Mouse (Mus musculus) forebrain, postnatal 0 days (tissue): Measurements from ENCODE around the gene Ttc9. TPM values are rescaled to one million over a fixed set of nuclear protein-coding genes. Genes with fewer than 3 reads are reported as not detected.

Experiments used
- ATAC-seq: fragments of 200-750 bp; cut with Nextera tagmentation; 2 replicates; pipeline ENCODE4 v1.8.0; 2017; ENCODE audit warnings: mild to moderate bottlenecking, moderate library complexity
- DNase-seq: peaks from one replicate; pipeline ENCODE4 v3.0.0-alpha.2; 2015
- H3K27ac ChIP-seq: fragments of 300-500 bp; sonication (generic); 2 replicates; pipeline ENCODE4 v1.5.1; 2014; ENCODE audit warnings: low read depth, mild to moderate bottlenecking, antibody characterized with exemption, low read length, moderate library complexity, mixed read lengths
- H3K27me3 ChIP-seq: fragments of 300-500 bp; sonication (generic); 2 replicates; pipeline ENCODE4 v1.6.1; 2014; ENCODE audit warnings: mild to moderate bottlenecking, low read length, mixed read lengths; ENCODE audit not compliant: insufficient read depth
- H3K36me3 ChIP-seq: fragments of 300-500 bp; sonication (generic); 2 replicates; pipeline ENCODE4 v1.6.1; 2014; ENCODE audit warnings: mild to moderate bottlenecking, moderate library complexity; ENCODE audit not compliant: insufficient read depth
- H3K4me1 ChIP-seq: fragments of 300-500 bp; sonication (generic); 2 replicates; pipeline ENCODE4 v1.6.1; 2014; ENCODE audit warnings: antibody characterized with exemption; ENCODE audit not compliant: insufficient read depth
- H3K4me2 ChIP-seq: fragments of 300-500 bp; sonication (generic); 2 replicates; pipeline ENCODE4 v1.6.1; 2014; ENCODE audit warnings: low read depth, mild to moderate bottlenecking, moderate library complexity
- H3K4me3 ChIP-seq: fragments of 300-500 bp; sonication (generic); 2 replicates; pipeline ENCODE4 v1.5.1; 2014; ENCODE audit warnings: low read depth, low read length, mixed read lengths
- H3K9ac ChIP-seq: fragments of 300-500 bp; sonication (generic); 2 replicates; pipeline ENCODE4 v1.6.1; 2014; ENCODE audit warnings: mild to moderate bottlenecking
- H3K9me3 ChIP-seq: fragments of 300-500 bp; sonication (generic); 2 replicates; pipeline ENCODE4 v1.6.1; 2016; ENCODE audit warnings: low read length
- CTCF ChIP-seq: sonication (generic); IDR thresholded peaks from 2 replicates; pipeline ENCODE4 v1.5.1; 2016; ENCODE audit warnings: antibody characterized with exemption, control low read depth, low read depth
- WGBS: fragments of 180-500 bp; shearing (Covaris S2); extraction: QIAGEN DNeasy Blood & Tissue Kit; methylation state at CpG from one replicate; pipeline ENCODE4 v1.1.7; 2014; 5-methylcytosine and 5-hydroxymethylcytosine counted together
- polyA plus RNA-seq: library from polyadenylated mRNA; unstranded; fragments of >200 nt; fragmentation: Nextera tagmentation; extraction: Ambion mirVana; gene quantifications from 2 replicates; pipeline ENCODE4 v1.2.1, GENCODE M21; 2015
- total RNA-seq: library from RNA; depleted of rRNA; stranded (reverse); fragments of >200 nt; gene quantifications from 2 replicates; pipeline ENCODE4 v1.2.3, GENCODE M21; 2014; rRNA removed

Gene Ttc9
- total and polyA plus RNA-seq, 2 experiments from 2014 or later, result 19.5 to 54.6 TPM

- no peak overlapping the region for H3K4me3 ChIP-seq
- no peak for TF ChIP-seq CTCF
- no peak overlapping the region for H3K9ac ChIP-seq
- H3K27me3 ChIP-seq, result no peaks in the 10 kb centered on the region
- no peak overlapping the region for H3K4me2 ChIP-seq
- H3K36me3 ChIP-seq, result no peaks in the 10 kb centered on the region
- H3K27ac ChIP-seq, result no peak overlapping the region
- DNase-seq (no peak), ATAC-seq (no peak)
- no peaks in the 10 kb centered on the region for H3K4me1 ChIP-seq
- H3K9me3 ChIP-seq, result no peaks in the 10 kb centered on the region
- WGBS, result 90% methylated on average over 15 of the region's 15 CpGs
These were observed 59.1 kb downstream of the Ttc9 start for GRCm38 (mm10) chr12:81690111-81690510.

- H3K9ac ChIP-seq, result no peak overlapping the region
- 79% methylated on average over 7 of the region's 7 CpGs for WGBS
- TF ChIP-seq CTCF, result no peak
- H3K4me3 ChIP-seq, result no peak overlapping the region
- no peak overlapping the region for H3K4me2 ChIP-seq
- DNase-seq (no peak), ATAC-seq (no peak)
- no peaks in the 10 kb centered on the region for H3K4me1 ChIP-seq
- no peaks in the 10 kb centered on the region for H3K36me3 ChIP-seq
- no peaks in the 10 kb centered on the region for H3K27me3 ChIP-seq
- H3K27ac ChIP-seq, result no peak overlapping the region
- no peaks in the 10 kb centered on the region for H3K9me3 ChIP-seq
These were observed 59.7 kb downstream of the Ttc9 start for GRCm38 (mm10) chr12:81690751-81691150.

DNA sequence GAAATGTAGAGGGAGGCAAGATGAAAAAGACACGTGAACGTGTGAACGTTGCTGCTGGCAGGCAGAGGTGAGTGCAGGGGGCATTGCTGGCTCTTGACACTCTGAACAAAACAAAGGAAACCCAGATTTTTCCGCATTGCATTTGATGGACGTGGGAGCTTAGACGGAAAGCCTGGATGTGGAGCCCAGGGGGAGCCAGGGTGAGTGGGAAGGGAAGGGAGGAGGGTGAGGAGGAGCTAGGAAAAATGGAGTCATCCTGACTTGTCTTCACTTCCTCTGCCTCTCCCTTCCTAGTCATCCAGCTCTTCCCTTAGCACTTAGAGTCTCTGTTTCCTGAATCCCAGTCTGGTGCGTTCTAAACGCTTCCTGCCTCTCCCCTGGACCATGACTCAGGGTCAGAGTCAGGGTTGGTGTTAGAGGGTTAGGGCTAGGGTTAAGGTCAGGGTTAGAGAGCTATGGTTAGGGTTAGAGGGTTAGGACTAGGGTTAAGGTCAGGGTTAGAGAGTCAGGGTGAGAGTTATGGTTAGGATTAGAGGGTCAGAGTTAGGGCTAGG lies 60.2 kb downstream of the Ttc9 start:
- no peak for TF ChIP-seq CTCF
- Histone ChIP-seq H3K36me3 (no peaks in the 10 kb centered on the region), H3K27ac (no peak overlapping the region), H3K4me1 (no peaks in the 10 kb centered on the region), H3K9ac (no peak overlapping the region), H3K9me3 (no peaks in the 10 kb centered on the region), H3K4me3 (no peak overlapping the region), H3K27me3 (no peaks in the 10 kb centered on the region), H3K4me2 (no peak overlapping the region)
- no peak for DNase-seq
- WGBS, result 35% methylated on average over 8 of the region's 8 CpGs
- ATAC-seq, result no peak

GRCm38 (mm10) chr12:81698011-81698410 lies 67.0 kb downstream of the Ttc9 start:
- Histone ChIP-seq H3K4me1 (no peaks in the 10 kb centered on the region), H3K36me3 (no peaks in the 10 kb centered on the region), H3K4me3 (no peak overlapping the region), H3K27me3 (no peaks in the 10 kb centered on the region), H3K27ac (no peak overlapping the region), H3K9me3 (no peaks in the 10 kb centered on the region), H3K4me2 (no peak overlapping the region), H3K9ac (no peak overlapping the region)
- ATAC-seq, result no peak
- 44% methylated on average over 4 of the region's 4 CpGs for WGBS
- no peak for DNase-seq
- no peak for TF ChIP-seq CTCF

DNA sequence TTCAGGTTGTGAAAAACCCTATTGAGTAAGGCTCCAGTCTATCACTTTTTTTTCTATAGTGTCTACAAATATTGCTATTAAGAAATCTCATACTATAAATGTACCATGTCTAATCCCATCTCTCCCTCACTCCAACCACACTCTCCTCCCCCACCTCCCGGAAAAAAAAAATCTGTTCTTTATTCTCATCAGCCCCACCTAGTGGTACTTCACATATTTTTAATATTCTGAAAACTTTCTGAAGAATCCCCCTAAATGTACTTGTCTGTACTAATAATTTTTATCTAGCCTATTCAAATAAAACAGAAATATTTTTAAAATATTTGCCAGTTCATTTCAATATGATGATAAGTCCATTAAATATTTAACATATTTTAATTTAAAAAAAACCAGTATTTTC lies 71.9 kb downstream of the Ttc9 start:
- no peak overlapping the region for H3K27ac ChIP-seq
- peak; percentile 61 for DNase-seq
- WGBS, result 0% methylated on average over 1 of the region's 1 CpGs
- no peaks in the 10 kb centered on the region for H3K36me3 ChIP-seq
- H3K27me3 ChIP-seq, result no peaks in the 10 kb centered on the region
- H3K4me1 ChIP-seq, result no peaks in the 10 kb centered on the region
- TF ChIP-seq CTCF, result peak; percentile 57
- no peak overlapping the region for H3K4me2 ChIP-seq
- H3K9ac ChIP-seq, result no peak overlapping the region
- H3K4me3 ChIP-seq, result no peak overlapping the region
- H3K9me3 ChIP-seq, result 0 out of 2 replicates have a peak, but pooled peaks cover 3% of the 10 kb centered on the region
- ATAC-seq, result no peak

GRCm38 (mm10) chr12:81712618-81713017 lies 81.6 kb downstream of the Ttc9 start:
- no peaks in the 10 kb centered on the region for H3K4me1 ChIP-seq
- 0 out of 2 replicates have a peak, but pooled peaks cover 5% of the 10 kb centered on the region for H3K9me3 ChIP-seq
- TF ChIP-seq CTCF, result no peak
- H3K4me2 ChIP-seq, result no peak overlapping the region
- WGBS, result 90% methylated on average over 4 of the region's 4 CpGs
- no peak overlapping the region for H3K27ac ChIP-seq
- no peak for ATAC-seq
- no peak for DNase-seq
- H3K9ac ChIP-seq, result no peak overlapping the region
- H3K27me3 ChIP-seq, result no peaks in the 10 kb centered on the region
- no peaks in the 10 kb centered on the region for H3K36me3 ChIP-seq
- H3K4me3 ChIP-seq, result no peak overlapping the region

Other genes with a start within 250 kb of the Ttc9 start
- 1.2 and 1.5 TPM in 2 replicates for gene Adam4, start 209.3 kb upstream of the Ttc9 start, total RNA-seq
- 0.10 and 0.13 TPM in 2 replicates for gene Adam4, start 209.3 kb upstream of the Ttc9 start, polyA plus RNA-seq
- 61.3 and 71.2 TPM in 2 replicates for gene Cox16, start 146.1 kb upstream of the Ttc9 start, total RNA-seq
- 126 and 149 TPM in 2 replicates for gene Cox16, start 146.1 kb upstream of the Ttc9 start, polyA plus RNA-seq
- 30.2 and 34.7 TPM in 2 replicates for gene Gm20498, start 98.3 kb upstream of the Ttc9 start, total RNA-seq
- gene Gm20498, start 98.3 kb upstream of the Ttc9 start, polyA plus RNA-seq, result 39.2 and 39.7 TPM in 2 replicates
- 20.4 and 22.5 TPM in 2 replicates for gene Synj2bp, start 98.3 kb upstream of the Ttc9 start, total RNA-seq
- 8.5 and 16.3 TPM in 2 replicates for gene Synj2bp, start 98.3 kb upstream of the Ttc9 start, polyA plus RNA-seq
- 1.2 and 1.4 TPM in 2 replicates for gene Adam21, start 62.8 kb upstream of the Ttc9 start, total RNA-seq
- 0.31 and 0.38 TPM in 2 replicates for gene Adam21, start 62.8 kb upstream of the Ttc9 start, polyA plus RNA-seq
- gene Med6, start 36.2 kb upstream of the Ttc9 start, total RNA-seq, result 33.9 and 43.2 TPM in 2 replicates
- 34.6 and 39.3 TPM in 2 replicates for gene Med6, start 36.2 kb upstream of the Ttc9 start, polyA plus RNA-seq
- gene Map3k9, start 149.9 kb downstream of the Ttc9 start, total RNA-seq, result 41.4 and 49.2 TPM in 2 replicates
- 4.3 and 6.5 TPM in 2 replicates for gene Map3k9, start 149.9 kb downstream of the Ttc9 start, polyA plus RNA-seq
- 30.9 and 37.6 TPM in 2 replicates for gene Pcnx, start 228.8 kb downstream of the Ttc9 start, total RNA-seq
- gene Pcnx, start 228.8 kb downstream of the Ttc9 start, polyA plus RNA-seq, result 6.1 and 6.3 TPM in 2 replicates